Mouse (Mus musculus): ENCODE measurements around the gene Ctsa.

The Ctsa gene

GRCm38 (mm10) chr2:164850061-164850460 is 17.4 kb downstream of the Ctsa start:
- ChIA-PET POLR2A (interaction anchor here in 3 of 4 experiments (0.6 to 24.3 kb wide), 12 partner anchors 9 to 761 kb away, joined by 3 to 527 read pairs (median 4); partner anchors contain the start of genes Ctsa (in 2 of the 3), Neurl2 (in 1 of the 3), Spata25 (in 1 of the 3) and Zswim1 (in 1 of the 3)), CTCF (interaction anchor here in 3 of 4 experiments (1.1 to 2.9 kb wide), 3 partner anchors 17 to 18 kb away, joined by 3 to 16 read pairs (median 10); no protein-coding TSS in a partner anchor)

- POLR2A ChIA-PET, result interaction anchor here (0.7 to 24.3 kb wide), 54 partner anchors 9 to 435 kb away, joined by 3 to 527 read pairs (median 7); partner anchors contain the start of genes Ctsa (in 3 of the 4), Pcif1 (in 3 of the 4), Acot8 (in 2 of the 4) and Neurl2 (in 2 of the 4)
- CTCF ChIA-PET, result interaction anchor here (0.7 to 6.2 kb wide), 18 partner anchors 9 to 462 kb away, joined by 3 to 88 read pairs (median 4); partner anchors contain the start of genes Ctsa (in 1 of the 4) and Neurl2 (in 1 of the 4)
These were observed 22.9 kb downstream of the Ctsa start for GRCm38 (mm10) chr2:164855572-164855971.

GRCm38 (mm10) chr2:164856309-164857100 is 23.8 kb downstream of the Ctsa start:
- CTCF ChIA-PET, result interaction anchor here (0.6 to 6.2 kb wide), 34 partner anchors 8 to 461 kb away, joined by 3 to 88 read pairs (median 4); partner anchors contain the start of genes Acot8 (in 2 of the 4), Zswim3 (in 2 of the 4), Ctsa (in 1 of the 4) and Neurl2 (in 1 of the 4)
- POLR2A ChIA-PET, result interaction anchor here (0.8 to 24.3 kb wide), 79 partner anchors 8 to 1136 kb away, joined by 3 to 527 read pairs (median 6); partner anchors contain the start of genes Ctsa (in 3 of the 4), Pcif1 (in 3 of the 4), Zswim1 (in 3 of the 4) and Acot8 (in 2 of the 4)

DNA sequence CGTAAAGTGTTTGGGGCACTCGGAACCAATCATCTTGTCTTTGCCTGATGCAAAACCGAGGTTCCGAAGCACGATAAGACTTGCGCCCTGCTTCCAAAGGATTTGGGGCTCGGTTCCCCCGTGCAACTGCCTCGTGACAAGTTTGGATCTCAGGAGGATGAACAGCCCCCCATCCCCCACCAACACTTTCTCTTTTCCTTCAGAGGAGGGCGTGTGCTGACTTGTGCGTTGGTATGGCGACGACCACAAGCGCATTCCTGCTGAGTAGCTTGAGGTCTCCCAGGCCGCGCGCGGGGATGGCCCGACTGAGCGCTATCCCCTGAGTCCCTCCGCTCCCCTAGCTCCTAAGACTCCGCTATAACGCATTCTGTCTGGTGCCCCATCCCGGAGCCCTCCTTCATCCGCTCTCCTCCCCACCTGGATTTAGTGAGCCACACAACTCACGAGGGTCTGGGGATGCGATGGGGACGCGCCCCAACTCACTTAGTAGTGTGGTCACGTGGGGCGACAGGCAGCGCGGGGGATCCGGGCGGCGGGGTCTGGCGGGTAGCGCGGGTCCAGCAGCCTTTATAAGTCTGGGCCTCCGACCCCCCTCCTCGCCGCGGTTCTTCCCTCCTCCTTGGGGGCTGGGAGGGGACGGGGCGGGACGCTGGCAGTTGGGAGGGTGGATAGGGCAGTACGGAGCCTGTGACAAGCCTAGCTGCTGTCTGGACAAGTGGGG is 24.6 kb downstream of the Ctsa start, which contains the start of gene Pltp:
TSS of gene Pltp (minus strand) at position 611 of the 721 bp plus-strand sequence.
- POLR2A ChIA-PET, result interaction anchor here (0.5 to 24.3 kb wide), 62 partner anchors 9 to 1135 kb away, joined by 3 to 527 read pairs (median 7); partner anchors contain the start of genes Pcif1 (in 3 of the 4), Zswim1 (in 3 of the 4), Acot8 (in 2 of the 4) and Ctsa (in 2 of the 4)
- CTCF ChIA-PET, result interaction anchor here (0.6 to 6.2 kb wide), 23 partner anchors 9 to 929 kb away, joined by 3 to 88 read pairs (median 5); partner anchors contain the start of genes Acot8 (in 1 of the 4), Ctsa (in 1 of the 4), Neurl2 (in 1 of the 4) and Snx21 (in 1 of the 4)

GRCm38 (mm10) chr2:164857842-164858553 is 25.3 kb downstream of the Ctsa start:
- ChIA-PET CTCF (interaction anchor here in 2 of 4 experiments (0.6 to 6.2 kb wide), 8 partner anchors 11 to 928 kb away, joined by 3 to 88 read pairs (median 6); partner anchors contain the start of genes Ctsa (in 1 of the 2), Neurl2 (in 1 of the 2) and Zswim1 (in 1 of the 2)), POLR2A (interaction anchor here (0.5 to 24.3 kb wide), 48 partner anchors 9 to 1134 kb away, joined by 3 to 527 read pairs (median 8); partner anchors contain the start of genes Pcif1 (in 3 of the 4), Acot8 (in 2 of the 4), Ctsa (in 2 of the 4) and Neurl2 (in 2 of the 4))

DNA sequence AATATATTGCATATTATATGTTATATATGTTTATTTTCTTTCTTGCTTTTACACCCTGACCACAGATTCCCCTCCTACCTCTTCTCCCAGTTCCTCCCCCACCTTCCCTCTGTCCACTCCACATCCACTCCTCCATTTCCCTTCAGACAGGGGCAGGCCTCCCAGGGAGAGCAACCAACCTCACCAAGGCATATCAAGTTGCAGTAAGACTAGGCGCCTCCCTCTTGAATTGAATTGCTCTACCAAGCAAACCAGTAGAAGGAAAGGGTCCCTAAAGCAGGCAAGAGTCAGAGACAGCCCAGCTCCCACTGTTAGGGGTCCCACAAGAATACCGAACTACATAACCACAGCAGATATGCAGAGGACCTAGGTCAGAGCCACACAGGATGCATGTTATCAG is 26.5 kb downstream of the Ctsa start:
- CTCF ChIA-PET, result interaction anchor here (0.6 to 6.2 kb wide), 11 partner anchors 9 to 109 kb away, joined by 3 to 88 read pairs (median 3); partner anchors contain the start of gene Slc12a5 (in 1 of the 4)
- POLR2A ChIA-PET, result interaction anchor here (0.6 to 24.3 kb wide), 38 partner anchors 8 to 1074 kb away, joined by 3 to 527 read pairs (median 4); partner anchors contain the start of genes Zswim1 (in 3 of the 4), Acot8 (in 2 of the 4), Ctsa (in 2 of the 4) and Neurl2 (in 2 of the 4)

- ChIA-PET CTCF (interaction anchor here (0.5 to 6.2 kb wide), 16 partner anchors 8 to 109 kb away, joined by 3 to 88 read pairs (median 4); partner anchors contain the start of gene Slc12a5 (in 1 of the 4)), POLR2A (interaction anchor here (0.6 to 24.3 kb wide), 43 partner anchors 8 to 1074 kb away, joined by 3 to 527 read pairs (median 4); partner anchors contain the start of genes Ctsa (in 3 of the 4), Zswim1 (in 3 of the 4), Acot8 (in 2 of the 4) and Neurl2 (in 2 of the 4))
These were observed 27.2 kb downstream of the Ctsa start for GRCm38 (mm10) chr2:164859640-164860432.

DNA sequence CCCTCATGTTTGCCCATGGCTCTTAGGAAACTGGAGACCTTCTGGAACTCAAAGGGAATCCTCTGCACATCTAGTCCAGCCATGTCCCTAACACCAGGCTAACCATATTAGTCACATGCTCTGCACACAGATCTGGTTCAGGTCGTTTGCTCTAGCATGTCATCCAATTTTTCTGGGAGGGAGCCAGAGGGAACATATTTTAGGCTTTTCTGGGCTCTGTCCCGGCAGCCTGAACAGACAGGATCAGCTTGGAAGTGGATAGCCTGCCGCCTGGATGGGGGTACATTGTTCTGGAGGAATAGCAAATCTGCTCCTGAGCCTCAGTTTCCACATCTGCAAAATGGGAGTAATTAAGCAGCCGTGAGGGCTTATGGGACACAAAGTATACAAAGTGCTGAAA is 28.4 kb downstream of the Ctsa start:
- CTCF ChIA-PET, result interaction anchor here in 3 of 4 experiments (1.0 to 1.5 kb wide), 3 partner anchors 11 to 43 kb away, joined by 3 to 5 read pairs (median 4); no protein-coding TSS in a partner anchor

DNA sequence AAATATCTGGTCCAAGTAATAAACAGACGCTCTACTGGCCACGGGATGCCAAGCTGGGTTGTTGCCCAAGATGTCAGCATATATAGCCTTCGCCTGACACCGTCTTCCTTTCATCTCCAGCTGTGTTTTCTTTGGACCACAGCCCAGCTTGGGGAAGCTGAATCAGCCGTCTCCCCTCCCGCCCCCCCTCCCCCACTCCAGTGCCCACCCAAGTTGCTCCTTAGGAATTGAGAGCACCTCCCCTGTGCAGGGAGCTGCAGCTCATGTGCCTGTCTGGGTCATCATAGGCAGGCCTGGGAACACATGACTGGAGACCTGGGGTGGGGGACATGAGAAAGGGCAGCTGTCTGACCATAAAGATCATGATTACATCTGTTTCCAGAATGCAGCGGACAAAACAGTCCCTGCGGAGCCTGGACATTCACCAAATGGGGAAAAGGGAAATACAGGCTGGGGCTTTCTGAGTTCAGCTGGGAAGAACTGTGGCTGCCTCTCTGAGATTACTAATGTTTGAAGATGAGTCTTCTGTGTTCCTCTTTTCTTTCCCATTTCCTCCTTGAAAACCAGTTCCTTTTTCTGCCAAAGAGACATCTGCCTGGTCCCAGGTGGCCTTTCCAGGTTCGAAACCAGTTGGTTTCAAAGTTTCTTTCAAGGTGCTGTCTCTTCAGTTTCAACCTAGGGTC is 29.6 kb downstream of the Ctsa start:
- CTCF ChIA-PET, result interaction anchor here in 3 of 4 experiments (0.7 to 1.3 kb wide), 5 partner anchors 9 to 1199 kb away, joined by 3 to 6 read pairs (median 3); no protein-coding TSS in a partner anchor

More for the DNA sequence above, 28.4 kb downstream of the Ctsa start:
- POLR2A ChIA-PET, result interaction anchor here in 3 of 4 experiments (0.7 to 24.3 kb wide), 21 partner anchors 9 to 563 kb away, joined by 3 to 527 read pairs (median 7); partner anchors contain the start of genes Acot8 (in 2 of the 3), Neurl2 (in 2 of the 3), Pcif1 (in 2 of the 3) and Zswim1 (in 2 of the 3)

GRCm38 (mm10) chr2:164863411-164863810 is 30.7 kb downstream of the Ctsa start:
- POLR2A ChIA-PET, result interaction anchor here in 3 of 4 experiments (0.6 to 24.3 kb wide), 8 partner anchors 9 to 219 kb away, joined by 4 to 527 read pairs (median 8); partner anchors contain the start of genes Neurl2 (in 2 of the 3), Ctsa (in 1 of the 3), Pcif1 (in 1 of the 3) and Zswim1 (in 1 of the 3)
- CTCF ChIA-PET, result interaction anchor here in 2 of 4 experiments (0.6 kb wide), 2 partner anchors 76 to 105 kb away, joined by 3 to 5 read pairs; no protein-coding TSS in a partner anchor

More for the DNA sequence above, 29.6 kb downstream of the Ctsa start:
- POLR2A ChIA-PET, result interaction anchor here in 3 of 4 experiments (0.6 to 24.3 kb wide), 26 partner anchors 8 to 1925 kb away, joined by 3 to 527 read pairs (median 6); partner anchors contain the start of genes Acot8 (in 2 of the 3), Neurl2 (in 2 of the 3), Pcif1 (in 2 of the 3) and Zswim1 (in 2 of the 3)

DNA sequence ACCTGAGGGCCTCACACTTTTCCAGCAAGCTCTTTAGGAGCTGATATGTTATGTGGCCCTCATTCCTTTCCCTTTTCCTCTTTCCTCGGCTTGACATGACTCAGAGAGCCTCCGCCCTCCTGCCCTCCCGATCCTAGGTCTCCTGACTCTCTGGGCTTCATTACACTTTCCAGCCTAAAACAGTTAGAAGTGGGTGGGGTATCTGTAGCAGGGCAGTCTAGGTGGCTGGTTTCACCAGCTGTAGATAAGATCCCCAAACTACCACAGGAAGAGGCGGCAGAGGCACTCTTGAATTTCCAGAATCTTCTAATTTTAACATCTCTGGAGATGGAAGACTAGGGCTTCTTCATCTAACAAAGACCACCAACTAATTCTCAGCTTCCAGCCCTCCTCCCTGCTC is 31.9 kb downstream of the Ctsa start:
- CTCF ChIA-PET, result interaction anchor here in 3 of 4 experiments (0.5 to 1.7 kb wide), 3 partner anchors 13 to 71 kb away, joined by 3 to 8 read pairs (median 6); no protein-coding TSS in a partner anchor
- POLR2A ChIA-PET, result interaction anchor here in 3 of 4 experiments (0.7 to 17.8 kb wide), 17 partner anchors 6 to 93 kb away, joined by 3 to 347 read pairs (median 5); partner anchors contain the start of genes Pcif1 (in 3 of the 3), Acot8 (in 2 of the 3), Zswim1 (in 2 of the 3) and Ctsa (in 1 of the 3)

DNA sequence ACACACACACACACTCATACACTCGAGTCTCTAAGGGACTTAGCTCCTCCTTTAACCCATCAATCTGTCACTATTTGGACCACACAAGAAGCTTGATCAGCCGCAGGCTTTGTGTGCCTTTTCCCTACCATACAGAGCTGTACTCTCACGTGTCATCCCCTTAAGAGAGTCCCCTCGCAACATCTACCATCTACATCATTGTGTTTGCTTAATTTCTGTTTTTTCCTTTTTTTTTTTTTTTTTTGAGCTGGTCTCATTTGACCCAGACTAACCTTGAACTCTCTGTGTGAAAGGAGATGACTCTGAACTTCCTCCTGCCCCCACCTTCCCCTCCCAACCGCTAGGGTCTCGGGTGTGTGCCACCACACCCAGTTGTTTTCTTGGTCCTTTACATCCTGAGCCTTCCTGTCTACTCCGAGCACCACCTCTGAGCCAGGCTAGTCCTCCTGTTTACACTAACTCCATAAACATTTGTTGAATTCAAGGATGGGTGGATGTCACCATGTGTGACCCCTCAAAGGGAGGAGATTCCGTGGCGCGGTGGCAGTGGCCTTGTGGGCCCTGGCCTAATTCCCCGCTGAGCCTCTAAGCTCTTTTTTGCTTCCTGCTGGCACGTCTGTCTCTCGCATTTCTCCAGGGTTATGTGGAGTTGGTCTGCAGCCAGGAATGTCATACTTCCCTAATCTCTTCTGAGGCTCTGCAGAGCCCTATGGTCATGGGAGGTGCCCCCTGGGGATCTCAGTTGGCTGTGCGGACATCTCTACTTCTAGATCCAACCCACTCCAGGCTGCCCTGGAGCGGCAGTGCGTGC is 34.3 kb downstream of the Ctsa start:
- ChIA-PET POLR2A (interaction anchor here (0.6 to 17.8 kb wide), 82 partner anchors 8 to 1217 kb away, joined by 3 to 347 read pairs (median 5); partner anchors contain the start of genes Pcif1 (in 4 of the 4), Acot8 (in 3 of the 4), Ctsa (in 3 of the 4) and Pltp (in 3 of the 4)), CTCF (interaction anchor here (0.6 to 6.8 kb wide), 73 partner anchors 10 to 695 kb away, joined by 3 to 88 read pairs (median 5); partner anchors contain the start of genes Ctsa (in 2 of the 4), Pcif1 (in 2 of the 4), Pltp (in 2 of the 4) and Snx21 (in 2 of the 4))

DNA sequence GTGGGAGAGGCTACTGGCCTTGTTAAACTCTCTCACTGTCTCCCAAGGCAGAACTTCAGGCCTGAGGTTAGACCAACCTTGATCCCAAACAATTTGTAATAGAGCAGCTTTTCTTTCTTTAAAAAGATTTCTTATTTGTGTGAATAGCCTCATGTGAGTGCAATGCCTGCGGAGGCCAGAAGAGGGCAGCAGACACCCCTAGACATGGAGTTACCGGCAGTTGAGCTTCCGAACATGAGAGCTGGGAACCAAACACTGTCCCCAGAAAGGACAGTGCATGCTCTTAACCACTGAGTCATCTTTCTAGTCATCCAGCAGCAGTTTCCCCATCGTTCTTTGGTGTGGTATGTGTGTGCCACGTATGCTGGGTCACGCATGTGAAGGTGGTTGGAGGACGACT is 34.9 kb downstream of the Ctsa start:
- ChIA-PET CTCF (interaction anchor here (0.5 to 6.8 kb wide), 72 partner anchors 8 to 1022 kb away, joined by 3 to 88 read pairs (median 5); partner anchors contain the start of genes Ctsa (in 2 of the 4), Pcif1 (in 2 of the 4), Pltp (in 2 of the 4) and Snx21 (in 2 of the 4)), POLR2A (interaction anchor here (0.6 to 17.8 kb wide), 66 partner anchors 9 to 429 kb away, joined by 3 to 347 read pairs (median 6); partner anchors contain the start of genes Pcif1 (in 4 of the 4), Acot8 (in 3 of the 4), Ctsa (in 3 of the 4) and Pltp (in 3 of the 4))

All from embryonic stem cell, embryonic (primary cell).